Mouse (Mus musculus): ENCODE measurements around the gene Olfr763.
"Not testable (repeated sequence)": the region's sequence is repeated elsewhere in the genome, so short reads cannot be mapped to it uniquely, and the experiment has no call there.

The Olfr763 gene

GRCm38 (mm10) chr10:129049898-129050297 lies 39.3 kb downstream of the Olfr763 start, which contains the start of gene Olfr765:
Olfr765 (minus strand) TSS chr10:129049998.
- DNase-seq (ENCODE audit: low spot score), result not testable (repeated sequence)

Data from lung, postnatal 25 days (tissue).